Mouse (Mus musculus): ENCODE results near the gene Vmn1r200.
"Not testable (repeated sequence)": the region's sequence is repeated elsewhere in the genome, so short reads cannot be mapped to it uniquely, and the experiment has no call there.

Vmn1r200 gene

GRCm38 (mm10) chr13:22390073-22390472 lies at the start of gene Vmn1r200:
Gene Vmn1r200, plus strand, starts transcription at chr13:22390373.
- no peak for DNase-seq (ENCODE audit: low read depth)

GRCm38 (mm10) chr13:22350064-22350463 lies 40.1 kb upstream of the Vmn1r200 start, which contains the start of gene Vmn1r198:
Gene Vmn1r198, plus strand, starts transcription at chr13:22350364.
- no peak for DNase-seq (ENCODE audit: low read depth)

- DNase-seq (ENCODE audit: low read depth), result no peak
Observed at GRCm38 (mm10) chr13:22350813-22351212, 39.4 kb upstream of the Vmn1r200 start.

- no peak for DNase-seq (ENCODE audit: low read depth)
Observed at GRCm38 (mm10) chr13:22379518-22379917, 10.7 kb upstream of the Vmn1r200 start, which contains the start of gene Vmn1r199. Gene Vmn1r199, plus strand, starts transcription at chr13:22379818.

- not testable (repeated sequence) for DNase-seq (ENCODE audit: low read depth)
Observed at GRCm38 (mm10) chr13:22381128-22381527, 9.0 kb upstream of the Vmn1r200 start.

GRCm38 (mm10) chr13:22383401-22383800 lies 6.8 kb upstream of the Vmn1r200 start:
- DNase-seq (ENCODE audit: low read depth), result no peak

GRCm38 (mm10) chr13:22387050-22387449 lies 3.1 kb upstream of the Vmn1r200 start:
- no peak for DNase-seq (ENCODE audit: low read depth)

GRCm38 (mm10) chr13:22402978-22403377 lies 12.8 kb downstream of the Vmn1r200 start:
- DNase-seq (ENCODE audit: low read depth), result no peak
